Mouse (Mus musculus) embryonic facial prominence, embryonic 14.5 days (tissue): ENCODE measurements at regions not wholly inside any gene's neighbourhood (a gene's known extent, or its start where the extent isn't known, plus 50 kb on each side); places are given as distances from the start of the nearest gene placed in this dataset.

Experiments
- ATAC-seq: fragments of 200-750 bp; cut with Nextera tagmentation; 2 replicates; pipeline ENCODE4 v1.8.0; 2017; ENCODE audit warnings: low read depth, moderate number of reproducible peaks, moderate TSS enrichment
- DNase-seq: peaks from one replicate; pipeline ENCODE4 v3.0.0-alpha.2; 2015; ENCODE audit warnings: low spot score
- H3K27ac ChIP-seq: fragments of 300-500 bp; sonication (generic); replicated peaks from 2 replicates; pipeline ENCODE4 v1.5.1; 2014; ENCODE audit warnings: low read depth, mild to moderate bottlenecking, low read length, moderate library complexity
- H3K27me3 ChIP-seq: fragments of 300-500 bp; sonication (generic); replicated peaks from 2 replicates; pipeline ENCODE4 v1.6.1; 2014; ENCODE audit warnings: low read length; ENCODE audit not compliant: control insufficient read depth, insufficient read depth
- H3K36me3 ChIP-seq: fragments of 300-500 bp; sonication (generic); 2 replicates; pipeline ENCODE4 v1.6.1; 2014; ENCODE audit warnings: low read length, mixed read lengths; ENCODE audit not compliant: control insufficient read depth, insufficient read depth
- H3K4me1 ChIP-seq: fragments of 300-500 bp; sonication (generic); 2 replicates; pipeline ENCODE4 v1.6.1; 2014; ENCODE audit warnings: antibody characterized with exemption, low read length; ENCODE audit not compliant: control insufficient read depth, insufficient read depth
- H3K4me2 ChIP-seq: fragments of 300-500 bp; sonication (generic); 2 replicates; pipeline ENCODE4 v1.6.1; 2014; ENCODE audit warnings: low read depth, mild to moderate bottlenecking, low read length, moderate library complexity, mixed read lengths
- H3K4me3 ChIP-seq: fragments of 300-500 bp; sonication (generic); 2 replicates; pipeline ENCODE4 v1.5.1; 2014; ENCODE audit warnings: low read depth, mild to moderate bottlenecking, low read length
- H3K9ac ChIP-seq: fragments of 300-500 bp; sonication (generic); 2 replicates; pipeline ENCODE4 v1.6.1; 2014; ENCODE audit warnings: low read depth, mild to moderate bottlenecking, low read length, moderate library complexity, mixed read lengths
- H3K9me3 ChIP-seq: fragments of 300-500 bp; sonication (generic); 2 replicates; pipeline ENCODE4 v1.6.1; 2016; ENCODE audit warnings: low read length; ENCODE audit not compliant: control insufficient read depth
- WGBS: fragments of 180-500 bp; shearing (Covaris S2); extraction: QIAGEN DNeasy Blood & Tissue Kit; methylation state at CpG from one replicate; pipeline ENCODE4 v1.1.7; 2014; 5-methylcytosine and 5-hydroxymethylcytosine counted together

DNA sequence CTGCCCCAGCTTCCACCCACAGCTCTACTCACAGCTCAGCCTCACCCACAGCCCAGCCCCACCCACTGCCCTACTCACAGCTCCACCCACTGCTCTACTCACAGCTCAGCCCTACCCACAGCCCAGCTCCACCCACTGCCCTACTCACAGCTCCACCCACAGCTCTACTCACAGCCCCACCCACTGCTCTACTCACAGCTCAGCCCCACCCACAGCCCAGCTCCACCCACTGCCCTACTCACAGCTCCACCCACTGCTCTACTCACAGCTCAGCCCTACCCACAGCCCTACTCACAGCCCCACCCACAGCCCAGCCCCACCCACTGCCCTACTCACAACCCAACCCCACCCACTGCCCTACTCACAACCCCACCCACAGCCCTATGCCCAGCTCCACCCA is 56.5 kb upstream of the Phox2b start:
- Histone ChIP-seq H3K4me1 (no peaks in the 10 kb centered on the region), H3K9ac (no peak overlapping the region), H3K4me2 (no peak overlapping the region), H3K36me3 (no peaks in the 10 kb centered on the region), H3K9me3 (no peaks in the 10 kb centered on the region), H3K4me3 (no peak overlapping the region), H3K27me3 (no peaks in the 10 kb centered on the region), H3K27ac (no peak overlapping the region)
- no peak for ATAC-seq
- no peak for DNase-seq

DNA sequence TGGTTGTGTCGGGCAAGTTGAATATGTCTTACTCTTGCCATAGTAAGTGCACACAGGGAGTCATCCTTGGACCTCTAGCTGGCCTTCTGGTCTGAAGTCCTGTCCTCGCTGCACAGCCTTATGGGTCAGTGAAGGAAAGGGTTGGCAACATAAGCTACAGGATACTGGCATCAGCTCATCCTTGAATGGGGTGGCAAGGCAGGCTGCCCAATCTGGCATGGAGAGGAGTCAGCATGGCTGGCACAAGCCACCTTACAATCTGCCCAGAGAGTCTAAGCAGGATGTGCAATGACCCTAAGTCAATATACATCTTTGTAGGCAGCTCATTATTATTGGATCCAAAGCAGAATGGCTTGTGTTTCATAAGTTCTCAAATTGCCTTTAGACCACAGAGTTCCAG is 57.8 kb upstream of the Phox2b start:
- no peak overlapping the region for H3K4me3 ChIP-seq
- no peaks in the 10 kb centered on the region for H3K27me3 ChIP-seq
- no peaks in the 10 kb centered on the region for H3K36me3 ChIP-seq
- WGBS: 97% methylated on average over 2 of the region's 2 CpGs
- no peak overlapping the region for H3K27ac ChIP-seq
- H3K4me2 ChIP-seq: no peak overlapping the region
- H3K4me1 ChIP-seq: no peaks in the 10 kb centered on the region
- DNase-seq (no peak), ATAC-seq (no peak)
- H3K9me3 ChIP-seq: no peaks in the 10 kb centered on the region
- no peak overlapping the region for H3K9ac ChIP-seq

DNA sequence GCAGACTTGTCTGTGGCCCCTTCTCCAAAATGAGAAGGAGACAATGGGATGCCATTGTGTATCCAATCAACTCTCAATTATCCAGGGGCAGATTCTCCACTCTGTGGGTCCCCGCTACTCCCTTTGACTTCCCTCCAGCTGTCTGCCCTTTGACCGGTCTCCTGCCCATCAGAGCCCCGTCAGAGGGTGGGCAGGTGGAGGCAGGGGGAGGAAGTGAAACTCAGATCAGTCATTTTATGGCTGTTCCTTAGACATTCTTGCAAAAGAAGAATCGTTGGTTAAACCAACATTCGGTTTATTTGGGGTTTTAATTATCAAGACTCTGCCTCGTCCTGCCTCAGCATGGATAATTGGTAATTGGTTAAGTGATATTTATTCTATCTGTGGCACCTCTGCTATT is 77.7 kb upstream of the Phox2b start:
- 42% methylated on average over 6 of the region's 6 CpGs for WGBS
- H3K9ac ChIP-seq: no peak overlapping the region
- no peaks in the 10 kb centered on the region for H3K4me1 ChIP-seq
- no peak overlapping the region for H3K4me3 ChIP-seq
- H3K27me3 ChIP-seq: no peaks in the 10 kb centered on the region
- no peak for DNase-seq
- H3K4me2 ChIP-seq: no peak overlapping the region
- no peak overlapping the region for H3K27ac ChIP-seq
- no peak for ATAC-seq
- H3K36me3 ChIP-seq: no peaks in the 10 kb centered on the region
- no peaks in the 10 kb centered on the region for H3K9me3 ChIP-seq

DNA sequence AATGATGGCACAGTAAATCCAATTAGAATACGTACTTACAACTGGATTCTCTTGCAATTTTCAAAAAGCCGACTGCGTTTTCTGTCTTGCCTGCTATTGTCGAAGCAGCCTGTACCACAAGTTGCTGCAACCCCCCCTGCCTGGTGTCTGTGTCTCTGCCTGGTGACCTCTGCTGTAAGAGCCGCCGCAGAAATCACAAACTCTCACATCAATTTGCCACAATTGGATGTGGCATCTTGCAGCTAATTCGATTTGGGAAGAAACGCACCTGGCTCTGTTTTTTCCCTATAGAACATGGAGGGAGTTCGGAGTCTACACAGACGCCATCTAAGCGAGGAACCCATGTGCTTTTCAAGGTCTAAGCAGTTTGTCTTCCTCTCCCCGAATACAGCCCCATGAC is 80.1 kb upstream of the Phox2b start:
- peak; percentile 19 for DNase-seq
- Histone ChIP-seq H3K9me3 (no peaks in the 10 kb centered on the region), H3K4me2 (no peak overlapping the region), H3K27me3 (no peaks in the 10 kb centered on the region), H3K4me3 (no peak overlapping the region), H3K4me1 (no peaks in the 10 kb centered on the region), H3K36me3 (no peaks in the 10 kb centered on the region), H3K9ac (no peak overlapping the region), H3K27ac (no peak overlapping the region)
- ATAC-seq: no peak; the same call in 1 of the 2 replicates
- WGBS: 48% methylated on average over 12 of the region's 12 CpGs

DNA sequence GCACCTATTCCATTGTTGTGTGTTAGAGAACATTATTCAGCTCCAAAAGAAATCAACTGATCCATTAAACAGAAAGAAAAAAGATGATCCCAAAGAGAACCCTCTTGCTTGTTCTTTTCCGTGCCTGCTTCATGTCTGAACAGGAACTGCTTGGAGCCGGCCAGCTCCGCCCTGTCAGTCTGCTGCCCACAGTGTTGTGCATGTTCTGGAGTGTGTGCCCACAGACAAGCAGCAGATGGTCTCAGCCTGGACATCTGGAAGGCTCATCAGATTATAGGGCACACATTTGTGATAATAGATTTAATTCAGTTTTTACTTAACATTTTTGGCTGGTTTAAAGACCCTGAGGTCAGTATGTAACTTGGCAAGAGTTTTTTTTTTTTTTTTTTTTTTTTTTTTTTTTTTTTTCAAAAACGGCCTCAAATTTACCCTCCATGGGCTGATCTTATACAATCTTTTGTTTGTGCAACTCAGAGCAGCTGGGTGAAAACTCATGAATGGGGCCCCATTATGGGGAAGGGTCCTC is 70.9 kb upstream of the Tmem33 start:
- no peak for DNase-seq
- Histone ChIP-seq H3K27me3 (no peaks in the 10 kb centered on the region), H3K4me2 (no peak overlapping the region), H3K4me1 (no peaks in the 10 kb centered on the region), H3K27ac (no peak overlapping the region), H3K4me3 (no peak overlapping the region), H3K9ac (no peak overlapping the region), H3K36me3 (no peaks in the 10 kb centered on the region), H3K9me3 (no peaks in the 10 kb centered on the region)
- 48% methylated on average over 4 of the region's 4 CpGs for WGBS
- ATAC-seq: peak; percentile 30; the same call in 1 of the 2 replicates

DNA sequence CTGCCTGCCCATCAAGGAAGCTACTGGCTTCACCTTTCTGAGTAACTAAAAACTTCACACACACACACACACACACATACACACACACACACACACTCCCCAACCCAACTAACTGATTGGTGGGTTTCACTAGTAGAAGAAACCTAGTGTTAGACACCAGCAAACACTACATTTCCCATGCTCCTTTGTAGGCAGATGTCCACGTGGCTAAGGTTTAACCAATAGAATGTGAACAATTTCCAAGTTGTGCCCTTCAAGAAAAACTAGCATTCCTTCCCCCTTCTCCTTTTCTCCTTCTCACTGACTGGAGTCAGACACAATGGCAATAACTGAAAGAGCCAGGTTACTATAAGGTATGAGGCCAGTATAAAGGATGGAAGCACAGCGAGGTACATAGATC is 66.3 kb upstream of the Tmem33 start:
- no peaks in the 10 kb centered on the region for H3K36me3 ChIP-seq
- DNase-seq: no peak
- H3K27ac ChIP-seq: no peak overlapping the region
- no peak for ATAC-seq
- H3K9me3 ChIP-seq: no peaks in the 10 kb centered on the region
- no peak overlapping the region for H3K9ac ChIP-seq
- H3K27me3 ChIP-seq: no peaks in the 10 kb centered on the region
- no peaks in the 10 kb centered on the region for H3K4me1 ChIP-seq
- H3K4me2 ChIP-seq: no peak overlapping the region
- WGBS: 81% methylated on average over 2 of the region's 2 CpGs
- no peak overlapping the region for H3K4me3 ChIP-seq

DNA sequence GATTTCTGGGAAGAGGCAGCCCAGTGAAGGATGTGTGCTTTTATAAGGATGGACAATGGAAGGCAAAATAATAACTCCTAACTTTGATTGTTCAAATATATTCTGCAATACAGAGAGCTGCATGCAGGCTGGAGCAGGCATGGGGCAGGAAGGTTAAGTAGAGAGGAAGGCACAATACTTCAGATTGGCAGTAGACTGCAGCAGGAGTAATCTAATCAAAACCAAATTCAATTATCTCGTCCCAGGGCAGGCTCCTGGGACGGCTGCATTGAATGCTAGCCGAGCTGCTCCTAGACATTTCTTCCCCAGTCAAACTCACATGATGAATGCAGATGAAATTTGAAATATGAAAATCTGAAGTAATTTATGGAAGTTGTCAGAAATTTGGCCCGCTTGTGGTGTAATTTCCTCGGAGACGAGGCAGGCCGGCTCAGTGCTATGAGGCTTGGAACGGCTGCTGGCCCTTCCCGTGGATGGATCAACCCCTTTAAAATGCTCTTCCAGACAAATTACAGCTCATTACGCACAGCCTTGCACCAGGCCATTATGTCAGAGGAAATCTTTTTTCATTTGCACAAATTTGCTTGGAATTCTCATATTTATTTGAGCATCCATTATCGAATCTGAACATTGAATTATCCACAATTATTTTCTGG is 55.2 kb upstream of the Tmem33 start:
- 37% methylated on average over 11 of the region's 11 CpGs for WGBS
- Histone ChIP-seq H3K9ac (no peak overlapping the region), H3K27me3 (peaks cover 41% of the 10 kb centered on the region), H3K27ac (no peak overlapping the region), H3K9me3 (no peaks in the 10 kb centered on the region), H3K4me2 (no peak overlapping the region; the same call in 1 of the 2 replicates), H3K36me3 (no peaks in the 10 kb centered on the region), H3K4me1 (no peaks in the 10 kb centered on the region), H3K4me3 (no peak overlapping the region)
- DNase-seq: no peak
- peak; percentile 53; the same call in 1 of the 2 replicates for ATAC-seq
